ENCODE assay signal across 10 mouse cellular contexts in genomic region chr2:9882371-9882925, GRCm38 (mm10). TPM values are rescaled to one million over a fixed set of nuclear protein-coding genes. Genes with fewer than 3 reads are reported as not detected.
A peak's percentile ranks its signal among the peaks of the same experiment; 100 is the strongest.
DNase-seq lines count a peak whose midpoint lies in the region; ATAC-seq lines count a peak whose summit lies in the region.
"Had no signal": no experiment of that assay in that cellular context is flagged by ENCODE, and none has a peak within 500 bp of the region (broad histone marks: within the 10 kb centered on the region; RNA-seq: fewer than 3 reads in every experiment).

No protein-coding gene starts in this region.

- H3K27me3 ChIP-seq in limb, embryonic 10.5 days (ENCODE audit: low read depth, poor library complexity, severe bottlenecking), result peaks cover 89% of the 10 kb centered on the region
- peaks cover 95% of the 10 kb centered on the region for H3K27me3 ChIP-seq in neural tube, embryonic 12.5 days (replicated peaks)

- WGBS in limb, embryonic 10.5 days, result under 1% methylated on average over 39 of the region's 39 CpGs
- under 1% methylated on average over 39 of the region's 39 CpGs for WGBS in neural tube, embryonic 12.5 days

- no peaks in the 10 kb centered on the region for H3K36me3 ChIP-seq in limb, embryonic 10.5 days
- H3K36me3 ChIP-seq in neural tube, embryonic 12.5 days, result no peaks in the 10 kb centered on the region

- no peak overlapping the region for H3K9ac ChIP-seq in neural tube, embryonic 12.5 days

- H3K4me3 ChIP-seq in limb, embryonic 10.5 days, result peak overlapping the region; percentile 58
- H3K4me3 ChIP-seq in neural tube, embryonic 12.5 days, result 0 out of 2 replicates have a peak overlapping the region, but pooled peaks have one; percentile 8

- no peak for ATAC-seq in neural tube, embryonic 12.5 days (ENCODE audit: low FRiP score, low read depth)

- H3K4me2 ChIP-seq in neural tube, embryonic 12.5 days (replicated peaks), result peak overlapping the region; percentile 56

- intact Hi-C loops in gastrocnemius, postnatal 14 days (cut with DNase I; ENCODE audit: low total_unique reads), result no loop called here

- peak overlapping the region; percentile 86; the same call in 1 of the 2 replicates for H3K27ac ChIP-seq in limb, embryonic 10.5 days
- no peak overlapping the region for H3K27ac ChIP-seq in neural tube, embryonic 12.5 days

- peak; percentile 37 for DNase-seq in gastrocnemius, postnatal 10 days
- no peak for DNase-seq in gastrocnemius, postnatal 14 days
- DNase-seq in MN1 (ENCODE audit: low spot score), result peak; percentile 63
- DNase-seq in heart, adult 8-10 months (ENCODE audit: low spot score), result peak; percentile 21
- peak; percentile 69 for DNase-seq in limb, embryonic 10.5 days (ENCODE audit: low spot score)
- no peak for DNase-seq in urinary bladder, postnatal 10 days (ENCODE audit: low spot score)
- DNase-seq in layer of hippocampus, postnatal 36 days, result no peak

- peaks cover 58% of the 10 kb centered on the region for H3K4me1 ChIP-seq in limb, embryonic 10.5 days
- H3K4me1 ChIP-seq in neural tube, embryonic 12.5 days, result peaks cover 32% of the 10 kb centered on the region

- H3K9me3 ChIP-seq in limb, embryonic 10.5 days (replicated peaks), result no peaks in the 10 kb centered on the region
- no peaks in the 10 kb centered on the region for H3K9me3 ChIP-seq in neural tube, embryonic 12.5 days

RNA-seq across cellular contexts. Expression of gene 4930412O13Rik, which starts 1.4 kb away (rescaled TPM):
- not detected for total RNA-seq in gastrocnemius, postnatal 10 days (2021)
- total RNA-seq in gastrocnemius, postnatal 14 days (2021), result not detected
- not detected for total RNA-seq in heart, adult 8-10 months (2022)
- 0.46 and 0.55 TPM in 2 replicates for polyA plus RNA-seq in limb, embryonic 10.5 days (2016; fragmentation: Nextera tagmentation; extraction: Ambion mirVana)
- polyA plus RNA-seq in neural tube, embryonic 12.5 days (2016; fragmentation: Nextera tagmentation; extraction: Ambion mirVana), result 0.23 and 0.72 TPM in 2 replicates
- not detected for total RNA-seq in layer of hippocampus, postnatal 36 days (2021)
- total RNA-seq: hematopoietic stem cell, adult 5-6 weeks; MEL had no signal

RNA-seq across cellular contexts. Expression of gene 9230102O04Rik, which starts 6.9 kb away (rescaled TPM):
- not detected for total RNA-seq in gastrocnemius, postnatal 10 days (2021)
- not detected for total RNA-seq in gastrocnemius, postnatal 14 days (2021)
- total RNA-seq in heart, adult 8-10 months (2022), result not detected
- polyA plus RNA-seq in limb, embryonic 10.5 days (2016; fragmentation: Nextera tagmentation; extraction: Ambion mirVana), result 0.39 TPM in 1 of 2 replicates, not detected in the other
- polyA plus RNA-seq in neural tube, embryonic 12.5 days (2016; fragmentation: Nextera tagmentation; extraction: Ambion mirVana), result 0.78 and 0.94 TPM in 2 replicates
- total RNA-seq in layer of hippocampus, postnatal 36 days (2021), result not detected
- total RNA-seq: hematopoietic stem cell, adult 5-6 weeks had no signal

RNA-seq across cellular contexts. Expression of gene Gata3, which starts 7.4 kb away (rescaled TPM):
- total RNA-seq in gastrocnemius, postnatal 10 days (2021), result under 1 TPM; 0.19 to 0.23 TPM
- total RNA-seq in gastrocnemius, postnatal 14 days (2021), result under 1 TPM; 0.31 to 0.55 TPM
- total RNA-seq in heart, adult 8-10 months (2022), result 1 to 10 TPM; 1.2 to 1.7 (median 1.3) TPM
- polyA plus RNA-seq in limb, embryonic 10.5 days (2016; fragmentation: Nextera tagmentation; extraction: Ambion mirVana), result 6.3 and 6.5 TPM in 2 replicates
- polyA plus RNA-seq in neural tube, embryonic 12.5 days (2016; fragmentation: Nextera tagmentation; extraction: Ambion mirVana), result 11.5 and 12.1 TPM in 2 replicates
- total RNA-seq in layer of hippocampus, postnatal 36 days (2021), result under 1 TPM in 1 of 2 experiments, not detected in 1; 0.15 TPM

Comparison
In these comparisons a context has a peak if more than half of its experiments do, and no peak if none do; other contexts are left out.
1. DNase-seq: peak in gastrocnemius, postnatal 10 days (single experiment), MN1 (single experiment), heart, adult 8-10 months (single experiment) and limb, embryonic 10.5 days (single experiment); none in gastrocnemius, postnatal 14 days (single experiment), urinary bladder, postnatal 10 days (single experiment) and layer of hippocampus, postnatal 36 days (0 of 2).